Mouse (Mus musculus) adrenal gland, postnatal 25 days (tissue): Measurements from ENCODE around the gene Acer3. TPM values are rescaled to one million over a fixed set of nuclear protein-coding genes. Genes with fewer than 3 reads are reported as not detected.
A peak's percentile ranks its signal among the peaks of the same experiment; 100 is the strongest.

Source experiments
- DNase-seq: peaks from one replicate; pipeline ENCODE4 v3.0.0; 2021; ENCODE audit warnings: mixed read lengths
- total RNA-seq: library from RNA; stranded (reverse); gene quantifications from 2 replicates; pipeline ENCODE4 v1.2.3, GENCODE M21; 2021

The Acer3 gene
- total RNA-seq, 1 experiment from 2014 or later: 20.0 TPM

GRCm38 (mm10) chr7:98177929-98178559 is 143.0 kb downstream of the Acer3 start, which contains the start of gene Capn5:
Capn5 (minus strand) TSS chr7:98178274.
- DNase-seq: peak; percentile 66

- no peak for DNase-seq
Observed at GRCm38 (mm10) chr7:98177566-98177928, 143.5 kb downstream of the Acer3 start.

GRCm38 (mm10) chr7:98177071-98177485 is 143.9 kb downstream of the Acer3 start:
- DNase-seq: no peak

GRCm38 (mm10) chr7:98176322-98177070 is 144.5 kb downstream of the Acer3 start:
- DNase-seq: no peak

- DNase-seq: no peak
Observed at GRCm38 (mm10) chr7:98174883-98175755, 145.9 kb downstream of the Acer3 start.

- no peak for DNase-seq
Observed at GRCm38 (mm10) chr7:98173408-98173807, 147.6 kb downstream of the Acer3 start.

- DNase-seq: no peak
Observed at GRCm38 (mm10) chr7:98172661-98173060, 148.3 kb downstream of the Acer3 start.

- no peak for DNase-seq
Observed at GRCm38 (mm10) chr7:98171141-98172073, 149.6 kb downstream of the Acer3 start.

- no peak for DNase-seq
Observed at GRCm38 (mm10) chr7:98164999-98165528, 155.9 kb downstream of the Acer3 start.

- DNase-seq: no peak
Observed at GRCm38 (mm10) chr7:98164382-98164998, 156.5 kb downstream of the Acer3 start.

- DNase-seq: no peak
Observed at GRCm38 (mm10) chr7:98163700-98164099, 157.3 kb downstream of the Acer3 start.

GRCm38 (mm10) chr7:98162239-98162638 is 158.8 kb downstream of the Acer3 start:
- no peak for DNase-seq

GRCm38 (mm10) chr7:98160041-98160740 is 160.8 kb downstream of the Acer3 start:
- DNase-seq: no peak

- no peak for DNase-seq
Observed at GRCm38 (mm10) chr7:98158481-98158880, 162.5 kb downstream of the Acer3 start.

- no peak for DNase-seq
Observed at GRCm38 (mm10) chr7:98157636-98158332, 163.2 kb downstream of the Acer3 start.
